Mouse (Mus musculus) ovary, postnatal 14 days (tissue): Measurements from ENCODE around the gene 1700017B05Rik.
"Not testable (repeated sequence)": the region's sequence is repeated elsewhere in the genome, so short reads cannot be mapped to it uniquely, and the experiment has no call there.

Experiments used
- DNase-seq: peaks from one replicate; pipeline ENCODE4 v3.0.0; 2022; ENCODE audit warnings: low spot score

Gene 1700017B05Rik

GRCm38 (mm10) chr9:57244106-57244685, 18.2 kb downstream of the 1700017B05Rik start:
- no peak for DNase-seq

DNA sequence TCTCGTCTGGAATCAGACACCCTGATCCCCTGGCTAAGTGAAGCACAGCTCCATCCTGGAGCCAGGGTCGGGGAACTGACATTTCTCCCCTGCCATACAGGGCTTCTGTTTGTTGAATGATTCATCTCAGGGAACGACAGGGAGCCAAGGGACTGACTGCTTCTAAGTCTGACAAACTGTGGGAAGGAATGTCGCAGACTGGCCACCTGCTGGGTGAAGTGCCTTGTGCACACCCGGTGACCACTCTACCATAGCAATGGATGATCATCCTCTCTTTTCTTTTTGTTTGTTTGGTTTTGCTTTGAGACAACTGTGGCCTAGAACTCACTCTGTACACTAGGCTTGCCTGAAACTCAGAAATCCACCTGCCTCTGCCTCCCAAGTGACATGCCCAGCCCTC, 19.5 kb downstream of the 1700017B05Rik start:
- no peak for DNase-seq

- no peak for DNase-seq
Observed at GRCm38 (mm10) chr9:57241111-57241510, 21.3 kb downstream of the 1700017B05Rik start.

DNA sequence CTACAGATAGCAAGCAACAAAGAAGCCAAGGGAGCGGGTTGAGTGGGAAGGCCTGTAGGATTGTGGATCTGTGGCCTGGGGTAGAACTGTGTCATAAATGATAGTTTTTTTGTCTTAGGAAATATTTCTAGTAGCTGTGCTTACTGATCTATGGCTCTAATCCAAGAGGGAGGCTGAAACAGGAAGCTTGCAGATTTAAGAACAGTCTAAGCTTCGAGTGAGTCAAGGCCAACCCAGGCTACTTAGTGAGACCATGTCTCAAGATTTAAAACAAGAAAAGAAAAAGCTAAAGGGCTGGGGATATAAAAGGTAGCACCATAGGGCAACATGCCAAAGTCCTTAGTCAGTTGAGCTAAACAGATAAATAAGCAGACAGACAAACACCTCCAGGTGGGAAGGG, 24.2 kb downstream of the 1700017B05Rik start:
- no peak for DNase-seq

DNA sequence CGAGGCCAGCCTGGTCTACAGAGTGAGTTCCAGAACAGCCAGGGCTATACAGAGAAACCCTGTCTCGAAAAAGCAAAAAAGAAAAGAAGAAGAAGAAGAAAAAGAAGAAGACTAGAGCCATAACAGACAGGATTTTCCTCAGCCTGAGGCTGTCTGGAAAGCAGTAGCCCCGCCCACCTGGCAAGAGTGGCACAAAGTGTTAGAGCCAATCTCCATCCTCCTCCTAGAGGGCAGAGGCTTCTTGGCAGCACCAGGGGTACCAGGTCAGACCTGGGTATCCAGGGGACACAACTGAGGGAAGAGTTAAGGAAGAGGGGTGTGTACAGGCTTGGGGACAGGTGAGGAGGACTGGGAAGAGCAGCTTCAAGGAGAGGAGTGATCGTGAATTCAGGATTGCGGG, 24.7 kb downstream of the 1700017B05Rik start:
- DNase-seq: no peak

DNA sequence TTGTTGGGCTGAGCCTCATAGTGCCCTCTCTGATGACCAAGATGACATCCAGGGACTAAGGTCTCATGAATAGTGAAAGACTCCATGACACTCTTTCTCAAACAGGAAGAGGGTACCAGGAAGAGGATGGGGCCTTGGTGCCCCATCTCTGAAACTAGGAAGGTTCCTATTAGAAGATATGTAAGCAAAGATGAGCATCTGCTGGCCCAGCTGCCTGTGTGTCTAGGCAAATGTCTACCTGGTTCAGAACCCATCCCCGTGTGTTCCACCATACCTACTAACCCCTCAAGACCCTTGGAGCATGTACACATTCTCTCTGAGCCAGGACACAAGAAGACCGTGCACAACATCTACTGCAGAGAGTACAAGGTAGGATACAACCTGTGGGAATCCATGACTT, 26.2 kb downstream of the 1700017B05Rik start, which contains the start of gene Trcg1:
TSS of gene Trcg1 (plus strand) at position 301 of the 400 bp plus-strand sequence.
- no peak for DNase-seq

DNA sequence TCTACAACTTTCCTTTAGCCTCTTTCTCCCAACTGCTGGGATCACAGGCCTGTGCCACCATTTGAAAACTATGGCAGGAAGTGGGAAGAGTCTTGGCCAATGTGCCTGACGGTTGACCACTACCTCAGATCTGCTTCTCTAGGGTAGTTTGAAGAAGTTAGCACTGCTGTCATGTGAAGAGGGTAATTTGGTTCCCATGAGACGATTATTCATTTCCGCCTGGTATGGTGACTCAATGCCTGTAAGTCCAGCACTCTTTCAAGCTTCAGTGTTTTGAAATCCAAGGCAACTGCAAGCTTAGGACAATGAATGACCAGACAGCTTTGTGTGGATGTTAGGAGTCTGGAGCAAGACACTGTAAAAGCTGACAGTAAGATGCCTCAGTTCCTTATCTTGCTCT, 28.6 kb downstream of the 1700017B05Rik start:
- DNase-seq: no peak

DNA sequence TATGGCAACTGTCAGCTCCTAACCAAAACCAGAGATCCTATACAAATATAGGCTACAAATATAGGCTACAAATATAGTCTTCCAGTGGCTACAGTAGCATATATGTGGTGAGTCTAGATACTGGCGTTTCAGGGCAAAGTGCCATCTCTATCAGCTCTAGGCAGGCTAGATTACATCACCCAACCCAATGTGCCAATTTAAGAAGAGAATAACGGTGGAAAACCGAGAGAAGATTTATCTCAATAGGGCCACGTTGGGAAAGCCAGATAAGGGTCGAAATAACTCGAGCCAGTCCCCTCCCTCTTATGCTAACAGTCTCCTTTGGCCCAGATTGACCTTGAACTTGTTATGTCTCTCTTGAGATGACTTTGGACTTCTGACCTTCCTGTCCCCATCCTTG, 29.3 kb downstream of the 1700017B05Rik start:
- DNase-seq: no peak

DNA sequence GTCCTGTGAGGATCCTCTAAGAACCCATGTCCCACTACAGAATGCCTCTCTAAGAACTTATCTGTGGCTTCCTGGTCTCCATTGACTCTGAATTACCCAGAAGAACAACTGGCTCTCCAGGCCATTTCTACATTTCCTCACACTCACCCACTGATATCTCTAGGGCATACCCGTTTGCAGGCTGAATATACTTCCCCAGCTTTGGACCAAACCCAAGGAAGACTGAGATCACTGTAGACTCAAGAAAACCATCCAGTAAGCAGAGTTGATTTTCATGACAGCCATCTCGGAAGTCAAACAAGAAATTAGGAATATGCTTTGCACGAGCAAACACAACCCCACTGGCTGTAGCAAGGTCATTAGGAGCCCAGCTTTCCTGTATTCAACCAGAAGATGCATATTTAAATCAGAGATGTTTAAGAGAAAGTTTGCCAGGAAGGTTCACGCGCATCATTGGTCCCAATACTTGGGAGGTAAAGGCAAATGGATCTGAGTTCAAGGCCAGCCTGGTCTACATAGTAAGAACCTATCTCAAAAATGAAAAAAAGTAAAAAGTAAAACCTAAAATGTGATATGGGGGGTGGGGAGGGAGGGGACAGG, 30.0 kb downstream of the 1700017B05Rik start:
- no peak for DNase-seq

GRCm38 (mm10) chr9:57231536-57232255, 30.7 kb downstream of the 1700017B05Rik start:
- no peak for DNase-seq

DNA sequence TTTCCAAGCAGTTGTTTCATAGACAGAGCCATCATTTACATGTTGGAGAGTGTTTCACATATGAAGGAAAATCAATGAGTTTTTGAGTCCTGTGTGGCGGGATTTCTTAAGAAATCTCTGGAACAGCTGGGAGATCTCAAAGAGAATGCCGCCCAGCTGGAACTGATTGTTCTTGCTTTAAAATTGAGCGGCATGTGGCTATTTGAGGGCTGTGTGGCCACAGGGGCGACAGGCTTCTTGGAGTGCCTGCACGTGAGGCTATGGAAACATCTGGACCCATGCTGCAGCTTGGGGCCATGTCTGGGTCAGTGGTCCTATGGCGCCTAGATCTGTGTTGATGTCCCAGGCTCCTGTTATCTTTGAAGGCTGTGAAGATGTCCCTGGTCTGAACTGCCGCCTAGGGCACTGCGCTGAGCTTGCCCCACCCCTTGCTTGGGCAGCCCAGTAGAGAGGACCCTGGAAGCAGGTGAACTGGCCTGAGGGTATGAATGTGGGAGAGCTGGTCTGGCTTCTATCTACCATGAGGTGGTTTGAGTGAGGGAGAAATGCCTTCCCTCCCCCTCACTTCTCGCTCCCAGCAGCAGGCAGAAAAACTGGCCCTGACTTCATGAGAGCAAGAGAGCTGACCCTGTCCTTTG, 32.1 kb downstream of the 1700017B05Rik start:
- DNase-seq: no peak

DNA sequence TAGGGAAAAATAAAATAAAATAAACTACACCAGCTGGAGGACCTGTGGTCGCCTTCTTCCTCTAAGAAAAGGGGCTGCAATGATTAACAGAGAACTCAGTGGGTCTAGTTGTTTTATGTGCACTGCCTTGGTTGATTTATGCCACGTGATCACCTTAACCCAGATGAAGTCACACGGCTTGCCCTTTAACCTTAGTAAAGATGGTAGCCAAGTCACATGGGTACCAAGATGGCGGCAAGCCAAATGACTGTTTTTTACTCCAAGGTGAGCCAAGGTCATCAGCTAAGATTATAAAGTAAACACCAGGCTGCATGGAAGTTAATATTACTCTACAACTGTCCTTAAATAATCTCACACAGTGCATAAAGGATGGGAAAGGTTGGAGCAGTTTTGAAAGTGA, 32.7 kb downstream of the 1700017B05Rik start:
- no peak for DNase-seq

GRCm38 (mm10) chr9:57228186-57228585, 34.2 kb downstream of the 1700017B05Rik start:
- DNase-seq: no peak

GRCm38 (mm10) chr9:57227203-57227602, 35.2 kb downstream of the 1700017B05Rik start:
- DNase-seq: no peak

GRCm38 (mm10) chr9:57226628-57227122, 35.7 kb downstream of the 1700017B05Rik start:
- DNase-seq: not testable (repeated sequence)

- no peak for DNase-seq
Observed at GRCm38 (mm10) chr9:57225780-57226627, 36.4 kb downstream of the 1700017B05Rik start.

DNA sequence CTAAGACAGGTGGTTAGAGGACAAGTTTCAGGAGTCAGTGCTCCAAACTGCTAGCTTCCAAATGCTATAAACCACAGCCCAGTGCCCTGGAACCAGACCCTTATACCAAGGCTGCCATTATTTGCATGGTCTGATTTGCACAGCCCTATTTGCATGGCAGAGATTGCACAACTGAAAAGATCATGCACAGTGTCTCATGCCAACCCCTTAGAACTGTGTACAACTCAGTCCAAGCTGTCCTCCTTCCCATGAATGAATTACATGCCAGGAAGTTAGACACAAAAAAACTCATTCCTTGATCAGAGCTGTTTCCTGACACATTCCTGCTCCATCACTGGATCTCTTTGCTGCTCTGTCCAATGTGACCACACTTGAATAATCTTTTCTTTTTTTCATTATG, 39.1 kb downstream of the 1700017B05Rik start:
- DNase-seq: no peak

- no peak for DNase-seq
Observed at GRCm38 (mm10) chr9:57220356-57220755, 42.1 kb downstream of the 1700017B05Rik start.

GRCm38 (mm10) chr9:57219511-57219910, 42.9 kb downstream of the 1700017B05Rik start:
- DNase-seq: no peak

DNA sequence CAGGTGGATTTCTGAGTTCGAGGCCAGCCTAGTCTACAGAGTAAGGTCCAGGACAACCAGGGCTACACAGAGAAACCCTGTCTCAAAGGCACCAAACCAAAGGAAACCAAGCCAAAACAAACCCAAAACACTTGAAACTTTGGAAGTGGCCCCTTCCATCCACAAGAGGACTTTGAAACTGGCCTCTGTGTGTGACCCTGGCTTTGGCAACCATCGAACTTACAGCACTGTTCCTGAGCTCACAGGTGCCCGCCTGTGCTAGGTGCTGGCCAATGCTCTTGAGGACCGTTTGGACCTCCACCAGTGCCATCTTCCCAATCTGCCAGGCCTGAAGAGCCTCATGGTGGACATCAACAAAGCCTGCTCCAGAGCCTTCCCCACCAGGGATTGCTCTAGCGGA, 43.6 kb downstream of the 1700017B05Rik start:
- DNase-seq: no peak

DNA sequence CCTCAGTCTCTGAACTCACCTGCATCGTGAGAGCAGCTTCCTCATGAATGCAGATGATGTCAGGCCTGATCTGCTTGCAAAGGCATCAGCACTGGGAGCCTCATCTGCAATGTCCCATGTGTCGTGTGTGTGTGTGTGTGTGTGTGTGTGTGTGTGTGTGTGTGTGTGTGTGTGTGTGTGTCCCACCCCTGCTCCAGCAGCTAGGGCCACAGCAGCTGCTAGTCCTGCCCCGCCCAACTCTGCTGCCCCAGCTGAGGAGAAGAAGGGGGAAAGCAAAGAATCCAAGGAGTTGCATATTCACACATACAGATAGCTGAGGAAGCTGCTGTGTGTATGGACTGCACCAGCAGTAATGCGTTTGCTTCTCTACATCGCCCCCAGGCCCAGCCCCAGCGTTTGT, 45.2 kb downstream of the 1700017B05Rik start:
- no peak for DNase-seq

DNA sequence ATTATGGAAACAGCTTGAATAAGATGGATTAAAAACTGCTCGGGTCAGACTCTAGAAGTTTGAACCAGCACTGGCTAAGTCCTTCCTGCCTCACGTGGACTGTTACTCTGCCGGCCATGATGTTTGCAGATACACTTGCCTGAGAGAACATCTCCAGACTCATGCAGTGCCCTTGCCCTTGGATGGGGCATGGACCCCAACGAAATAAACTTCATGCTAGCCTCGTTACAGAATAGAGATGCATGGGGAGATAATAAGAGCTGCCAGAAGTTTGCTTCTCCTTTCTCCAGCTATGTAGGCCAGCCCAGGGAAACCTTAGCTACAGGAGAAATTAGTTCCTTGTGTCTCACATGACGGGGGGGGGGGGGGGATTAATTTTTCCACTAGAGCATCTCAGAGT, 47.9 kb downstream of the 1700017B05Rik start:
- no peak for DNase-seq
